Mouse (Mus musculus) kidney, embryonic 15.5 days (tissue): ENCODE measurements around the gene Pnpla2. TPM values are rescaled to one million over a fixed set of nuclear protein-coding genes. Genes with fewer than 3 reads are reported as not detected.

Experiments
- ATAC-seq: fragments of 200-750 bp; cut with Nextera tagmentation; replicated peaks from 2 replicates; pipeline ENCODE4 v1.8.0; 2017; ENCODE audit warnings: moderate TSS enrichment; ENCODE audit not compliant: low FRiP score
- H3K27ac ChIP-seq: fragments of 300-500 bp; sonication (generic); 2 replicates; pipeline ENCODE4 v1.5.1; 2015; ENCODE audit warnings: mild to moderate bottlenecking, inconsistent platforms
- H3K27me3 ChIP-seq: fragments of 300-500 bp; sonication (generic); 2 replicates; pipeline ENCODE4 v1.6.1; 2015; ENCODE audit warnings: inconsistent platforms
- H3K36me3 ChIP-seq: fragments of 300-500 bp; sonication (generic); 2 replicates; pipeline ENCODE4 v1.6.1; 2015; ENCODE audit warnings: inconsistent platforms
- H3K4me1 ChIP-seq: fragments of 300-500 bp; sonication (generic); 2 replicates; pipeline ENCODE4 v1.6.1; 2015; ENCODE audit warnings: inconsistent platforms
- H3K4me2 ChIP-seq: fragments of 300-500 bp; sonication (generic); 2 replicates; pipeline ENCODE4 v1.6.1; 2015; ENCODE audit warnings: moderate library complexity, mild to moderate bottlenecking, inconsistent platforms
- H3K4me3 ChIP-seq: fragments of 300-500 bp; sonication (generic); replicated peaks from 2 replicates; pipeline ENCODE4 v1.5.1; 2015; ENCODE audit warnings: mild to moderate bottlenecking, inconsistent platforms
- H3K9ac ChIP-seq: fragments of 300-500 bp; sonication (generic); 2 replicates; pipeline ENCODE4 v1.6.1; 2015; ENCODE audit warnings: mild to moderate bottlenecking, inconsistent platforms
- H3K9me3 ChIP-seq: fragments of 300-500 bp; sonication (generic); replicated peaks from 2 replicates; pipeline ENCODE4 v1.6.1; 2016; ENCODE audit warnings: inconsistent platforms
- WGBS: fragments of 180-500 bp; shearing (Covaris S2); methylation state at CpG from one replicate; pipeline ENCODE4 v1.1.7; 2015; ENCODE audit warnings: mixed read lengths; 5-methylcytosine and 5-hydroxymethylcytosine counted together
- polyA plus RNA-seq: library from polyadenylated mRNA; unstranded; fragments of >200 nt; fragmentation: Nextera tagmentation; extraction: Ambion mirVana; gene quantifications from 2 replicates; pipeline ENCODE4 v1.2.1, GENCODE M21; 2015

The Pnpla2 gene
- polyA plus RNA-seq, 1 experiment from 2014 or later = 41.7 TPM

DNA sequence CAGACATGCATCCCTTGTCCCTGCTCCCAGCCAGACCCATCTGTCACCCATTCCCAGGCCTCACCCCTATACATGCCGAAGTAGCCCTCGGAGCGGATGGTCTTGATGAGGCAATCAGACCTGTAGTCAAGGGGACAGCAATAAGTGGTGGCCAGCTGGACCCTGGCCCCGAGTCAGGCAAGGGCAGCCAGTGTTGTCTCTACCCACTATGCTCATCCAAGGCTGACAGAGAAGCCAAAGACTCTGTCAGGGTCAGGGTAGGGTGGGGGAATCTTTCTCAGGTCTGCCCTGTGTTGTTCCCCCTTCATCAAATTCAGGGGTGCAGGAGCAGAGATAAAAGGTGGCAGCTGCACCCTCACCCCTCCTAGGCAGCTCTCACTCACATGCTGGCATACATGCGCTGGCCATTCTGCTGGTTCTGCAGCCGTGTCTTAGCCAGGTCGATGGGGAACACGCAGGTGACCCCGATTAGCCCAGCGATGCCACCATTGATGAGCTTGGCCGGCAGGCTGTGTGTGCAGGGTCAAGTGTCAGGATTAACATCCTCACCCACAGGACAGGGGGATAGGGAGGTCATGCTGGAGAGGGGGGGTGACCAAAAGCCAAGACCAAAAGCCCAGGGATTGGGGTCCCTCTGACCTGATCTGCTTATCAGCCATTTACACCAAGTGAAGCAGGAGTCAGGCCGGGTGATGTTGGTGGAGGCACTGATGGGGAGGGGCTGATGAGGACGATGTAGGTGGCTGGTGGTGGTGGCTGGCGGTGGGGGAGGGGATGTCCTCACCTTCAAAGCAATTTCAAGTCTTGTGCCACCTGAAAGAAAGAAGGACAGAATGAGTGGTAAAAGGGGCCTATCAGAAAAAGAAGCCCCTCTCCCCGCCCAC lies 21.2 kb upstream of the Pnpla2 start:
- no peaks in the 10 kb centered on the region for H3K9me3 ChIP-seq
- H3K9ac ChIP-seq = peak overlapping the region; percentile 56
- no peaks in the 10 kb centered on the region for H3K27me3 ChIP-seq
- peaks cover 49% of the 10 kb centered on the region for H3K36me3 ChIP-seq
- H3K4me2 ChIP-seq = peak overlapping the region; percentile 95
- peak overlapping the region; percentile 56 for H3K4me3 ChIP-seq
- H3K27ac ChIP-seq = peak overlapping the region; percentile 43; the same call in 1 of the 2 replicates
- no peak for ATAC-seq
- 64% methylated on average over 15 of the region's 15 CpGs for WGBS
- peaks cover 64% of the 10 kb centered on the region for H3K4me1 ChIP-seq

DNA sequence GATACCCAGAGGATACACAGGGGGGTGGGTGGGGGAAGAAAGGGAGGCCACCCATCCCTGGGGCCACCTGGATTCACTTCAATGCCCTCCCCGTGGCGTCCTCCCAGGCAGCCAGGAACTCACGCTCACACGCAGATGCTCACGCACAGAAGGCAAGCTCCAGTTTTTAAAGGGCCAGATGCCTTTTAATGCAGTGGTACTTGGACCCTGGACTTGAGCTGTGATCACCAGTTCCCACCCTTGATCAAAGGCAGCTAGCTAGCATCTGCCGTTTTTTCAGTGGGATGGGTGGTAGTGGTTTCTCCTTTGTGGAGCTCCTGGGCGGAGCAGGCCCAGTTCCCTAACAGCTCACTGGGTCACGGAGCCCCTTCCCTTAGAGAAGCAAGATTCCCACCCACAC lies 20.5 kb upstream of the Pnpla2 start:
- Histone ChIP-seq H3K36me3 (peaks cover 56% of the 10 kb centered on the region), H3K4me3 (peak overlapping the region; percentile 56), H3K4me1 (peaks cover 57% of the 10 kb centered on the region), H3K4me2 (peak overlapping the region; percentile 95), H3K27ac (peak overlapping the region; percentile 43), H3K9me3 (no peaks in the 10 kb centered on the region), H3K27me3 (no peaks in the 10 kb centered on the region), H3K9ac (peak overlapping the region; percentile 56)
- 10% methylated on average over 8 of the region's 8 CpGs for WGBS
- ATAC-seq = no peak

DNA sequence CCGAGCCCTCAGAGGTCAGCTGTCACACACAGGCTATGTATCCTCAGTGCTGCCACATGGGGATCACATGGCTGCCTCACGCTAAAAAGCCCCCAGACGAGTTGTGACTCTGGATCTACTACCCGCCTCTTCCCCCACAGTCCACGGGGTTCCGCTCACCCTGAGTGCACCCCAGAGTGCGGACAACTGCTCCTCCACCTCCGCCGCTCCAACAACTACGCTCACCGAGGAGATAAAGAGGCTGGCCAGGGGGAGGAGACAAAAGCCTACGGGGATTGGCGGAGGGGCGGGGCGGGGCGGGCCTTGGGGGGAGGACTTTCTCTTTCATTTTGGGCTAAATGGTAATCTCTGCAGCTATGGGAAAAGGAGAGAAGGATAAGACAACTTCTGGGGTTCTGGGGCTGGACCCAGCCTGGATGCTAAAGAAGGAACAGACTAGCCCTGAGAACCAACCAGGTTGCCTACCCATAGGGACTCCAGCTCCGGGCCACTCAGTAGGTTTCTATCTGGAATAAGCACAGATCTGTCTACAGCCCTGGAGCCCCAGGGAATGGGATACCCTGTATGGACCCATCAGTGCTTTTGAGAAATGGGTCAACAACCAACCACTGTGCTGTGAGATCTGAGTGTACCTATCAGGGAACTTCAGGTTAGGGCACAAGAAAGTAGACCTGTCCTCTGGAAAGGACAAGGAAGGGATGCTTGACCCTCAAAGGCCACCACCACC lies 19.7 kb upstream of the Pnpla2 start:
- Histone ChIP-seq H3K36me3 (peaks cover 61% of the 10 kb centered on the region), H3K4me1 (peaks cover 51% of the 10 kb centered on the region), H3K9ac (peak overlapping the region; percentile 56), H3K27me3 (no peaks in the 10 kb centered on the region), H3K9me3 (no peaks in the 10 kb centered on the region), H3K27ac (peak overlapping the region; percentile 43), H3K4me3 (peak overlapping the region; percentile 56), H3K4me2 (peak overlapping the region; percentile 95)
- 3% methylated on average over 17 of the region's 17 CpGs for WGBS
- peak; percentile 9; the same call in 1 of the 2 replicates for ATAC-seq

- Histone ChIP-seq H3K4me2 (peak overlapping the region; percentile 95), H3K36me3 (peaks cover 61% of the 10 kb centered on the region), H3K9ac (no peak overlapping the region), H3K4me1 (peaks cover 58% of the 10 kb centered on the region), H3K4me3 (no peak overlapping the region), H3K9me3 (no peaks in the 10 kb centered on the region), H3K27ac (no peak overlapping the region), H3K27me3 (no peaks in the 10 kb centered on the region)
- no peak for ATAC-seq
- 80% methylated on average over 9 of the region's 9 CpGs for WGBS
These were observed 19.0 kb upstream of the Pnpla2 start for GRCm38 (mm10) chr7:141435856-141436522.

GRCm38 (mm10) chr7:141436523-141436892 lies 18.5 kb upstream of the Pnpla2 start:
- Histone ChIP-seq H3K27me3 (no peaks in the 10 kb centered on the region), H3K27ac (0 out of 2 replicates have a peak overlapping the region, but pooled peaks have one; percentile 64), H3K36me3 (peaks cover 61% of the 10 kb centered on the region), H3K4me2 (peak overlapping the region; percentile 95), H3K4me3 (peak overlapping the region; percentile 75), H3K9me3 (no peaks in the 10 kb centered on the region), H3K4me1 (peaks cover 61% of the 10 kb centered on the region), H3K9ac (peak overlapping the region; percentile 71)
- no peak for ATAC-seq
- 71% methylated on average over 2 of the region's 2 CpGs for WGBS

DNA sequence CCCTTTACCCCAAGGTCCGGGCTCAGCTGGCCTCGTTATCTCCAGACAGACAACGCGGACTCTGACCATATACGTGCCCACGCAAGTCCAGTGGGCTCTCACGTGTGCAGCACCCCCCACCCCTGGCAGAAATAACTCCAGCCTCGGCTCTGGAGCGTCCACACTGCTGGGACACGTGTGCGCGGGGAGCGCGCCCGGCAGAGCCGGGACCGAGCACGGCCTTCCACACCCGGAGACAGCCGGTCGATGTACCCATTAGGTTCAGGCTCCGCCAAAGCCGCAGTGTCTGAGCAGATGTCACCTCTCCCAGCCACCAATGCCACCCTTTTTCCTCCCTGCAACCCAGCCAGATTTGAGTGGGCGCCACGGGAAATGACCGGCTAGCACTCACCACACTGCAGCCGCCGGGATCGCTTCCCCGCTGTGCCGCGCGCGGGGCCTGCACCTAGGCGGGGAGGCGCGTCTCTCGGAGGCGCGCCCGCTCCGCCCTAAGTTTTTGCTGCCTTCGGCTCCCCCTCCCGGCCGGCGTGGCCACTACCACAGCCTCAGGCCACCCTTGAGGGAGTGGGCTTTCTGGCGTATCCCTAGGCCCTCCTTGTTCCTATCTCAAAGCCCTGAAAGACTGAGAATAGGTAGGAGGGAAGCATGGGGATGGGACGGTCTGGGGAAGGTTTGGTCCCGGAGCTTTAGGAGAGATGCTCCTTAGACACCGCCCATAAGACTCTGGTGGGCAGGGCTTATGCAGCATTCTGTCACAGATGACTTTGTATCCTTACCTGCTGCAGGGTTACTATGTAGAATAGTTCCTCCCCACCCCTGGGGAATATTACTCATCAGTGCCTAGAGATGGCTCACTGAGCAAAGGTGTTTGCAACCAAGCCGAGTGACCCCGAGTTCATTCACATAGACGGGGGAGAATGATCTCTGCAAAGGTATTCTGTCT lies 17.5 kb upstream of the Pnpla2 start, which contains the start of gene Slc25a22:
TSS of gene Slc25a22 (minus strand) at position 715 of the 943 bp plus-strand sequence.
- Histone ChIP-seq H3K9me3 (no peaks in the 10 kb centered on the region), H3K4me2 (peak within 1 kb of the TSS; percentile 95), H3K36me3 (peaks cover 55% of the 10 kb centered on the region), H3K27me3 (no peaks in the 10 kb centered on the region), H3K9ac (peak within 1 kb of the TSS; percentile 71), H3K4me1 (peaks cover 70% of the 10 kb centered on the region), H3K27ac (peak within 1 kb of the TSS; percentile 64), H3K4me3 (peak within 1 kb of the TSS; percentile 75)
- WGBS = 5% methylated on average over 53 of the region's 53 CpGs
- ATAC-seq = peak; percentile 80

DNA sequence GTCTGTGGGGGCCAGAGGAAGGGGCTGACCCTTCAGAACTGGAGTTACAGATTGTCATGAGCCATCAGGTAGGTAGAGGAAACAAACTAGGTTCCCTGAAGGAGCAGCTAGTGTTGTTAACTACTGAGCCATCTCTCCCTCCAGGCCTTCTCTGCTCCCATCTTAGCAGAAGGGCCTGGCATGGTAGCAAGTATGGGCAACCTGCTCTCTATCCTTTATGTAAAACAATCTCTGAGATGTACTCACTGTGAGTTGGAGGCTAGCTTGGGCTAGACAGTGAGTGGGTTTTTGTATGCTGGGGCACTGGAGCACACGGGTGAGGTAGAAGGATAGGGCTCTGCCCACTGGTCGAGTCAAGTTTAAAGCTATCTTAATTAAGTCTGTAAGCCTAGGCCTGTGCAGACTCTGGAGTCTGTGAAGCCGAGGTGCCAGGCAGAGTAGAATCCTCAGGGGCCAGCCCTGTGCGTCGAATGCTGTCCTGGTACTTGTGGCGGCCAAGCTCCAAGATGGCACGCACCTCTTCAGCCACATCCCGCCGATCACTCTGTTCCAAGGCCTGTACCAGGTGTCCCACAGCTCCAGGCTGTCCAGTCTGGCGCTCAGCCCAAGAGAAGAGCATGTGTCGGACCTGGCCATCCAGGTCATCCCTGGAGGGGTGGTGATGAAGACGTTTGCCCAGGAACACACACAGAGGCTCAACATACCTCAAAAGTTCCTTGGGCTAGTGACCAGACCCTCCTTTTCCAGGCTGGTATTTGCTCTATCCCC lies 16.6 kb upstream of the Pnpla2 start:
- no peaks in the 10 kb centered on the region for H3K27me3 ChIP-seq
- H3K4me2 ChIP-seq = no peak overlapping the region
- H3K9ac ChIP-seq = no peak overlapping the region
- peaks cover 46% of the 10 kb centered on the region for H3K36me3 ChIP-seq
- H3K4me3 ChIP-seq = no peak overlapping the region
- no peak overlapping the region for H3K27ac ChIP-seq
- H3K4me1 ChIP-seq = peaks cover 73% of the 10 kb centered on the region
- ATAC-seq = no peak
- no peaks in the 10 kb centered on the region for H3K9me3 ChIP-seq
- WGBS = 91% methylated on average over 12 of the region's 12 CpGs

GRCm38 (mm10) chr7:141439140-141439679 lies 15.8 kb upstream of the Pnpla2 start:
- no peak overlapping the region for H3K9ac ChIP-seq
- peaks cover 73% of the 10 kb centered on the region for H3K4me1 ChIP-seq
- H3K4me3 ChIP-seq = no peak overlapping the region
- no peak overlapping the region for H3K4me2 ChIP-seq
- no peaks in the 10 kb centered on the region for H3K9me3 ChIP-seq
- no peak overlapping the region for H3K27ac ChIP-seq
- peaks cover 41% of the 10 kb centered on the region for H3K36me3 ChIP-seq
- 95% methylated on average over 10 of the region's 10 CpGs for WGBS
- no peak for ATAC-seq
- H3K27me3 ChIP-seq = no peaks in the 10 kb centered on the region

GRCm38 (mm10) chr7:141439811-141440210 lies 15.2 kb upstream of the Pnpla2 start:
- H3K9ac ChIP-seq = no peak overlapping the region
- H3K27me3 ChIP-seq = no peaks in the 10 kb centered on the region
- H3K27ac ChIP-seq = no peak overlapping the region
- no peak for ATAC-seq
- H3K4me1 ChIP-seq = peaks cover 70% of the 10 kb centered on the region
- no peak overlapping the region for H3K4me2 ChIP-seq
- WGBS = 92% methylated on average over 11 of the region's 11 CpGs
- peaks cover 41% of the 10 kb centered on the region for H3K36me3 ChIP-seq
- no peak overlapping the region for H3K4me3 ChIP-seq
- H3K9me3 ChIP-seq = no peaks in the 10 kb centered on the region

GRCm38 (mm10) chr7:141440613-141441012 lies 14.4 kb upstream of the Pnpla2 start:
- Histone ChIP-seq H3K4me1 (peaks cover 62% of the 10 kb centered on the region), H3K9me3 (no peaks in the 10 kb centered on the region), H3K4me3 (no peak overlapping the region), H3K4me2 (no peak overlapping the region), H3K27me3 (no peaks in the 10 kb centered on the region), H3K27ac (no peak overlapping the region), H3K36me3 (peaks cover 41% of the 10 kb centered on the region), H3K9ac (no peak overlapping the region)
- 31% methylated on average over 6 of the region's 6 CpGs for WGBS
- no peak for ATAC-seq
